Mouse (Mus musculus): Measurements from ENCODE around the gene Disc1.
A peak's percentile ranks its signal among the peaks of the same experiment; 100 is the strongest.

Gene Disc1

DNA sequence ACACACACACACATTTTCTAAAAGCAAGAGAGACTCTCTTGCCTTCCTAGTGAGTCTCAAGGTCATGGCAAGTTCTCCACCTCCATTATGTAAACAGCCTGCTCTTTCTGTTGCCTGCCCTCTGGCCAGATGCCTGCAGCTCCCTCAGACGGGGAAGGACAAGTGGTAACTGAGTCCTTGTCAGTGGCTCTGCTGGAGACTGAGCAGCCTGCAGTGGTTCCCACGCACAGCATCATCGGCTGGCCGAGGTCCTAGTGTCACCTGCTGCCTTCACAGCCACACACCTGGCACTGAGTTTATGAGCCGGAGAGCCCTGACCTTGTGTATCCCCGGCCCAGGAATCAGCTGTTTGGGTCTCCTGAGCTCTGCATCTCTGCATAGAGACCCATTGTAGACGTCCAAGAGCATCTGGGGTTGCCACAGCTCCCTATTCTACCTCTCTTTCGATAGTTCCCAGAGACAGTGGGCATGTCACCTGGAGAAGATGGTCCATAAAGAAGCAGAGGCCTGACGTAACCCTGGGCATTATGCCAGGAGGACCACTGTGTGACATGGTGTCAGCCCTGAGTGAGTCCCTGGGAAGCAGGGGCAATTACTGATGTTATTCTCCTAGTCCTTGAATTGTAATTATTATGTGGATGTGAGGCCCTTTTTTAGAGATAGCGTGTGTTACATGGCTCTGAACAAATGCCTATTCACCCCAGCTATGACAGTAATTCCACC is 169.2 kb downstream of the Disc1 start:
- DNase-seq (ENCODE audit: low spot score), result no peak

DNA sequence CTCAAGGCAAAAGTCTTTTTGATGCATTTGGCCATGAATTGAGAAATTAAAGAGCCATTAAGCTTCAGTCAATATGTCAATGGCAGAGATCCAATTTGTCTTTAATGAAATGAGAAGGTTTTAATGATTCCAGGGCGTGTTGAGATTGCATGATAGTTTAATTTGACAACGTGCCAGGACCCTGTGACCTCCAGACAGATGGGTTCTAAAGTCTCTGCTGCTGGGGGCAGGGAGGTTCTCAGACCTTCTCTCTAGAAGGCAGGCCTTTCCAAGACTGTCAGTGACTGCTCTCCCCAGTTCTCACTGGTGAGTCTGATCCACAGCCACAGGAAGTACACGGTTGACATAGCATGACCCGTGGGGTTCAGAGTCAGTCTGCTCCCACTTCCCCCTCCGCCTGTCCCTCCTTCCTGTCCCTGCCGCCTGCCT is 170.3 kb downstream of the Disc1 start:
- DNase-seq (ENCODE audit: low spot score), result no peak

GRCm38 (mm10) chr8:125225266-125225665 is 171.3 kb downstream of the Disc1 start:
- DNase-seq (ENCODE audit: low spot score), result no peak

- no peak for DNase-seq (ENCODE audit: low spot score)
These were observed 173.1 kb downstream of the Disc1 start for GRCm38 (mm10) chr8:125226989-125227624.

DNA sequence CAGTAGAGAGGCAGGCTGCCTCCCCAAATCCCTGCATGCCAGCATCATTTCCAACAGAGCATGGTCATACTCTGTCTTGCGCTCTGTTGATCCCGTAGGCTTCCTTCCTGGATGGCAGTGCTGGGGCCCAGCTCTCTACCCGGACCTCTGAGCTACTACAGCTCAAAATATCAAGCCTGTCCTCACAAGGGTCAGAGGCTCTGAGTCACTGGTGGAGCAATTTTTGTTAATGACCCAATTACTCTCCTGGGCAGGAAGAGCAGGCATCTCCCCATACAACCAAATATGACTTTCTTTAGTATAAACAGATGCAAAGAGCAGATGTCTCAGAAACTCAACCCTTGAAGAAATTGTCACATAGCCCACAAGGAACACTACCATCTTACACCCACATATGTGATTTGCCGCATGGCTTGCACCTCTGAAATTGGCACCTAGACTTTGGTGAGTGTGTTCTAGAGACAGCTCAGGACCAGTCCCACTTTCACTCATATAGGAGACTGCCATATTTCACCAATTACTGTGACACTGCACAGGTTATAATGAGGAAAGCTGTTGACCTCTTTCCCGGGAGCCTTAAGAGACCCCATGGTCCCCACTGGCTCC is 176.6 kb downstream of the Disc1 start:
- DNase-seq (ENCODE audit: low spot score), result no peak

DNA sequence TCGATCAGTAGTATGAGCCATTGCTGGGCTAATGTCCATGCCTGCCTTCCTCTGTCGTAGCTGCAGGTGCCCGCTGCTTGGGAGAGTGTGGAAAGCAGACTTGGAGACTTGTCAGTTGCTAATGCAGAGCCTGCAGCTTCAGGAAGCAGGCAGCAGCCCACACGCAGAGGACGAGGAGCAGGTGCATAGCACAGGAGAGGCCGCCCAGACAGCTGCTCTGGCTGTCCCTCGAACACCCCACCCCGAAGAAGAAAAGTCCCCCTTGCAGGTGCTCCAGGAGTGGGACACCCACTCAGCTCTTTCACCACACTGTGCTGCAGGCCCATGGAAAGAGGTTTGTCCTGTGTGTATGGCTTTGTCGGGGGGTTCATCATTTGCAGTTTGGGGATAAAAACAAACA is 178.7 kb downstream of the Disc1 start:
- DNase-seq (ENCODE audit: low spot score), result no peak

DNA sequence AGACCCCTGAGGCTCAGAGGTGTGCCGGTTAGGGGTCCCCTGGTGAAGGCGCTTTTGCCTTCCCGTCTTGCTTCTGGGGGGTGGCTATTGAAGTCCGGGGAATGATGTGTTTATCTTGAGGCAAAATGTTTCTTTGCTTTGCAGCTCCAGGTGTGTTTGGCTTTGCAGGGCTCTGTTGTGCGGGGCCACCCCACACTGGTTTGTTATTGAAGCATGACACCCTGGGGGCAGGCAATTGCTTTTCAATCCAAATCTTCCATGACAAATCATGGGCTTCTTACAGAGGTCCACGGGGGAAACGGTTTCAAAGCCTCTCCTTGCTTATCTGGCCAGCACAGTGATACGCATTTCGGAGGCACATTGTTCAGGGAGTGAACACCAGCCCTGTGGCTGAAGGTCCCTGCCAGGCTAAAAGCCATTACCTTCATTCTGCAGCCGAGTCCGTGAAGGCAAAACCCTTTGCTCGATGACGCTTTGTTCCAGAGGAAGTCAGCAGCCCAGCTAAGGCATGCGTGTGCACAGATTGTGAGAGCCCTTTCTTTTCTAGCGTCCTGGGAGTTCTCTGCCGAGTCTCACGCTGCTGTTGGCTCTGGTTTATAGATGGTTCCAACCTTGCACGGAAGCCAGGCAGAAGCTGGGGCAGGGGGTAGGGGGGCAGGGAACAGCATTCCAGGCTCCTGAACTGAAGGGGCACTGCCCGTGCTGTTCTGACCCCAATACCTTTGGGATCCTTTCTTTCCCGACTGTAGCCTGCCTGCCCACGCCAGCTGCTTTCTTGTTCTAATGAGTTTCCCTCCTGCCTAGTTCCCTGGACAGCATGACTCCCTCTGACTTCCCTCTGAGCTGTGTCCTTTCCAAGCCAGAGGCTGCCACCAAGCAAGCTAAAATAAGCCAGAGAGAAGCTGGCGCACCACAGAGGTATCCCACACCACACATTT is 182.2 kb downstream of the Disc1 start:
- DNase-seq (ENCODE audit: low spot score), result peak; percentile 56

- DNase-seq (ENCODE audit: low spot score), result no peak
These were observed 186.8 kb downstream of the Disc1 start for GRCm38 (mm10) chr8:125240763-125241162.

GRCm38 (mm10) chr8:125242382-125242781 is 188.4 kb downstream of the Disc1 start:
- no peak for DNase-seq (ENCODE audit: low spot score)

DNA sequence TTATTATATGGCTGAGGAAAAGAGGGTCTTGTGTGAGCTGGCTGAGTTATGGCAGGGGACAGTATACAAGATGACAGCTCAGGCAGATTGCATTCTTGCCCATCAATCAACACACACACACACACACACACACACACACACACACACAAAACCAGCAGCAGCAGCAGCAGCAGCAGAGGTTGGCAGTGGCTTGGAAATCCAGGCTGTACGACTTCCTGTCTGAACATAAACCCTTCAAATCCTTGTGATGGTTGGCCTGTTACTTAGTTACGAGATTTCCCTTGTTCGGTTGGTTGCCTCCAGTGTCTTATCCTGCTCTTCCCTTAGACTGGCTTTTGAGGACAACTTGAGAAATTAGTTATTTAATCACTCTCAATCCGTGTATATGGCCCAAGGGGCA is 188.9 kb downstream of the Disc1 start:
- no peak for DNase-seq (ENCODE audit: low spot score)

GRCm38 (mm10) chr8:125246737-125247292 is 192.8 kb downstream of the Disc1 start:
- DNase-seq (ENCODE audit: low spot score), result no peak

DNA sequence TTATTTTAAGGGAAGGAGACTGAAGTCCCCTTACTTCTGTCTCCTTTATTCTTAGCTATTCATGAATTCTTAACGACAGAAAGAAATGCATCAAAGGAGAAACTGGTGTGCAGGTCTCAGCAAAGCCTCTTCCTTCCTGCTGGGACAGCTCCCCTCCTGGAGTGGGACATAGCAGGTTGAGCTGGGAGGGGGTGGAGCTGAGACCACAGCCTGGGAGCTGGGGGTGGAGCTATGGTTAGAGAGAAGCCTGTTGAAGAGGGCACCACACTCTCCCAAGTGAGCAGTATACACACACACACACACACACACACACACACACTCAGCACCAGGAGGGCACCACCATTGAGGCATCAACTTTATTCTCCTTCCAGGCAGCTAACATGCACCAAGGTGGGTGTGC is 193.4 kb downstream of the Disc1 start:
- no peak for DNase-seq (ENCODE audit: low spot score)

GRCm38 (mm10) chr8:125252946-125253345 is 199.0 kb downstream of the Disc1 start:
- DNase-seq (ENCODE audit: low spot score), result no peak

DNA sequence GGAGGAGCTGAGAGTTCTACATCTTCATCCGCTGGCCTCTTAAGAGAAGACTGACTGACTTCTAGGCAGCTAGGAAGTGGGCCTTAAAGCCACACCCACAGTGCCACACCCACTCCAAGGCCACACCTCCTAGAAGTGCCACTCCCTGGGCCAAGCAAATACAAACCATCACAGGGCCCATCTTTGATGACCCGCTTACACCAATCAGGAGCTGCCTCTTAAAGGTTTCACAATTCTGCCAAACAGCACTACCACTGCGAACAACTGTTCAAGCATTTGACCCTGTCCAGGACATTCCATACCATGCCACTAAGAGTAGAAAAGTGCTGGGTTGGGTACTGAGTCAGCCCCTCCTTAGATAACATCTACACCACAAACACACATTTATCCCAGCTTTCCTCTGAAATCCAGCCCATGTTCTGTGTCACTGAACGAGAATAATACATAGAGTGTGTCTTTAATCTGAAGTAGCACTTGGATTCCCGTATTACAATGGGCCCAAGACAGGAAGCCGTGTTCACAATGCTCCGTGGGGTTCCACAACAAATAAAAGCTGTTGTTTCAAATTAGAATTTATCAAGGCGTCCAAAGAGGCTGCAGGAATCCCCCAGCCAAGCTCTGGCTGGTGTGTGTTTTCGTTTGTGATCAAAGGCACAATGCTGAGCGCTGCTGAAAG is 199.6 kb downstream of the Disc1 start:
- DNase-seq (ENCODE audit: low spot score), result no peak

DNA sequence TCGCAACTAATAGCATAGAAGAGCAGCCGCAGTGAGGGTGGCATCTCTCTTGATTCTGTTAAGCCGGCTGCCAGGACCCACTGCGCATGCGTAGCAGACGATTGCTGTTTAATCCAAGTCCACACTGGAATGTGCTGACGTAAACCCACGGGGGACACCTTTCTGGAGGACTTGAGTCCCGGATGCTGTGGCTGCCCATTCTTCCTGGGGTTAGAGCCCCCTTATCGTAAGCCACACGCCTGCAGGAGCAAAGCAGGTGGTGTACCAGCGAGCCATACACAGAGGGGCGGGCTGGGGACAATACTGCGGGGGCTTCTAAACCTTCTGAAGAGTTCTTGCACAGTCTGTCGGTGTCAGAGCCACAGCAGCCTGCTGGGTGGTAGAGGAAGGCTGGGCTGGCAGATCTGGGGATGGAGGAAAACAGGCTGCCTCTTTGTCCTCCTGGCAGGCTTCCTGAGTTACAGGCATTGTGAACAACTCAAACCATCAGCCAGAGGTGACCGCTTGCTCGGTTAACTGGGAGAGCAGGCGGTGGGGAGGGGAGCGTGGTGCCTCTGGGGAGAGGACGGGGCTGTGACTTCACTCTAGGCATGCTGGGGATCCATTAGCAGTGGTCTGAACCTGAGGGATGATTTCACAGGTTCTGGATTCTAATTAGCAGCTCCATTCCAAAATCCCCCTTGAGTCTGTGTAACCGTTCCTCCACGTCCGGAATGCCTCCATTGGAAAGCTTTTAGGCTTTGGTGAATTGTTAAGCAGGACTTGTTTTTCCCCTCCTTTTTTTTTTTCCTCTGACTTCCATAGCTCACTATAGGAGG is 200.4 kb downstream of the Disc1 start:
- peak; percentile 95 for DNase-seq (ENCODE audit: low spot score)

DNA sequence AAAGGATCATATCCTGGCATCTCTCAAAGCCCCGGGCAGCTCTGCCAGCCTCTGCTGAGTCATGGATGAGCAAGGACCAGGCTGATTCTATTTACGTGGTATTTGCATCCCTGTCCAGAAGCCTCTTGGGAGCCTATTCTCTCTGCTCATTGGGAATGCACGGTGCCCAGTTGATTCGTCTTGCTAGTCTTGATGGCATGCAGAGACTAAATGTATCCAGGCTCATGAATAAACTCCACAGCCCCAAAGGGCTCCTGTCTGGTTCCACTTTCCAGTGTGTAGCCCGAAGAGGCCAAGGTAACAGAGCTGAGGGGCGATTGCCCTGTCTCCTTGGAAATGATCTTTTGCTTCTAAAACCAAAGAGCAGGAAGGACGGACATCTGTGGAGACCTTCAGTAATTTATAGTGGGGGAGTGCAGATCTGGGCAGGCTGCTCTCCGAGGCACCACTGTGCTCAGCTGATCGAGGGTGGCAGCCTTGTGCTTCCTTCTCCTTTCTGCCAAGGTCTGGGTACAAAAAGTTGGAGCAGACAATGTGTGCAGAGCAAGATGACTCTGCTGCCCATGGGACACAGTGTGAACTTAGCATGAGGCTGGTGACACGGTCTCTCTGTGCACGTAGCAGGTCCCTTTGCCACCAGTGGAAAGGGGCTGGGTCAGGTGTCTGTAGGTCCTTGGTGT is 201.2 kb downstream of the Disc1 start:
- DNase-seq (ENCODE audit: low spot score), result peak; percentile 29

GRCm38 (mm10) chr8:125257660-125258059 is 203.7 kb downstream of the Disc1 start:
- DNase-seq (ENCODE audit: low spot score), result no peak

DNA sequence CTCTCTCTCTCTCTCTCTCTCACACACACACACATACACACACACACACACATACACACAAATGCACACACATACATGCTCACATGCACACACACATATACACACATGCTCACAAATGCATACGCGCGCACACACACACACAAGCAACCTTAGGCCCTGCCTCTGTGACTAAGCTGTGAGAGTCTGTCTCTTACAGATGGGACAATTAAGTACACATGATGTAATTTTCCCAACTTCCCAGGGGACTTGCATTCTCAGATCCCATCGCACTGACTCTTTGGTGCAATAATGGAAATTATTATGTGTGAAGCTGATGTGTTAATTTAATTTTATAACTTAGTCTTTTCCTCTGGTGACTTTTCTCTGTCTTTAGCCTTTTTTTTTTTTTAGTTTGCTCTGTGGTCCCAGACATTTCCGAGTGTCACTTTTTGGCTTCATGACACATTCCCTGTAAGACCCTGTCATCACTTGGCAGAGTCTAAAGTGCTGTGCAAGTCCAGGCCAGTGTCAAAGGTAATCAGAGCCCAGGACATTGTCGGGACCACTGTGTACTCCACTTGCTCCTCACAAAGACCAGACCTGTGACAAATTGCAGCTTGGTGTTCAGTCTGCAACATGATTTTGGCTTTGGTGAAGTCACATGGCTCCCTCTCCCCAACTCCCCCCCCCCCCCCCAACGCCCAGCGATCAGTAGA is 205.0 kb downstream of the Disc1 start:
- DNase-seq (ENCODE audit: low spot score), result no peak

- no peak for DNase-seq (ENCODE audit: low spot score)
These were observed 214.2 kb downstream of the Disc1 start for GRCm38 (mm10) chr8:125268181-125268705.

Measured in retina, embryonic 14.5 days (tissue).